Mouse (Mus musculus) kidney, adult 2 months (tissue): ENCODE measurements at regions not wholly inside any gene's neighbourhood (a gene's known extent, or its start where the extent isn't known, plus 50 kb on each side); places are given as distances from the start of the nearest gene placed in this dataset.

Experiments used
- DNase-seq: peaks from one replicate; pipeline ENCODE4 v3.0.0; 2021
- H3K27ac ChIP-seq: fragments of 200-500 bp; 2 replicates; pipeline ENCODE4 v1.5.1; 2012; ENCODE audit warnings: low read depth, low read length, control low read depth, inconsistent platforms; ENCODE audit not compliant: insufficient read depth
- H3K27me3 ChIP-seq: fragments of 200-500 bp; replicated peaks from 2 replicates; pipeline ENCODE4 v1.6.1; 2012; ENCODE audit warnings: mild to moderate bottlenecking, moderate library complexity, low read length, inconsistent platforms; ENCODE audit not compliant: control insufficient read depth, insufficient read depth
- H3K36me3 ChIP-seq: fragments of 200-500 bp; 2 replicates; pipeline ENCODE4 v1.6.1; 2012; ENCODE audit warnings: mild to moderate bottlenecking, moderate library complexity, low read length, inconsistent platforms; ENCODE audit not compliant: control insufficient read depth, insufficient read depth
- H3K4me1 ChIP-seq: fragments of 200-500 bp; 2 replicates; pipeline ENCODE4 v1.6.1; 2011; ENCODE audit warnings: low read length; ENCODE audit not compliant: control insufficient read depth, insufficient read depth
- H3K4me3 ChIP-seq: fragments of 200-500 bp; 2 replicates; pipeline ENCODE4 v1.5.1; 2011; ENCODE audit warnings: mild to moderate bottlenecking, low read depth, low read length, control low read depth; ENCODE audit not compliant: insufficient read depth
- CTCF ChIP-seq: fragments of 200-500 bp; conservative IDR thresholded peaks from 2 replicates; pipeline ENCODE4 v1.5.1; 2011; ENCODE audit warnings: low read depth, mild to moderate bottlenecking, control low read depth, low read length, moderate library complexity, mixed read lengths; ENCODE audit not compliant: insufficient read depth, insufficient read length
- POLR2A ChIP-seq: fragments of 200-500 bp; IDR thresholded peaks from one replicate; pipeline ENCODE4 v1.6.1; 2011; ENCODE audit warnings: low read depth, low read length, control low read depth
- WGBS: fragments of 180-500 bp; shearing (Covaris S2); methylation state at CpG from one replicate; pipeline ENCODE4 v1.1.7; 2018; 5-methylcytosine and 5-hydroxymethylcytosine counted together

GRCm38 (mm10) chr4:56127730-56128482 is 595.6 kb upstream of the Klf4 start:
- Histone ChIP-seq H3K4me1 (no peaks in the 10 kb centered on the region), H3K4me3 (no peak overlapping the region), H3K36me3 (no peaks in the 10 kb centered on the region), H3K27ac (no peak overlapping the region), H3K27me3 (no peaks in the 10 kb centered on the region)
- DNase-seq = no peak
- WGBS = 62% methylated on average over 8 of the region's 8 CpGs
- TF ChIP-seq POLR2A = no peak
- no peak for TF ChIP-seq CTCF

GRCm38 (mm10) chr4:56124515-56124914 is 592.2 kb upstream of the Klf4 start:
- no peaks in the 10 kb centered on the region for H3K4me1 ChIP-seq
- DNase-seq = no peak
- no peak overlapping the region for H3K4me3 ChIP-seq
- no peaks in the 10 kb centered on the region for H3K27me3 ChIP-seq
- H3K27ac ChIP-seq = no peak overlapping the region
- H3K36me3 ChIP-seq = no peaks in the 10 kb centered on the region
- TF ChIP-seq POLR2A (no peak), CTCF (no peak)

- DNase-seq = no peak
- Histone ChIP-seq H3K4me3 (no peak overlapping the region), H3K27me3 (no peaks in the 10 kb centered on the region), H3K27ac (no peak overlapping the region), H3K36me3 (no peaks in the 10 kb centered on the region), H3K4me1 (no peaks in the 10 kb centered on the region)
- TF ChIP-seq POLR2A = no peak
- WGBS = 90% methylated on average over 5 of the region's 5 CpGs
Observed at GRCm38 (mm10) chr4:56122198-56122597, 589.9 kb upstream of the Klf4 start.

GRCm38 (mm10) chr4:56121664-56122063 is 589.4 kb upstream of the Klf4 start:
- WGBS = 82% methylated on average over 5 of the region's 5 CpGs
- no peak for DNase-seq
- H3K27ac ChIP-seq = no peak overlapping the region
- no peak overlapping the region for H3K4me3 ChIP-seq
- no peaks in the 10 kb centered on the region for H3K27me3 ChIP-seq
- no peak for TF ChIP-seq CTCF
- TF ChIP-seq POLR2A = no peak
- H3K36me3 ChIP-seq = no peaks in the 10 kb centered on the region
- H3K4me1 ChIP-seq = no peaks in the 10 kb centered on the region

GRCm38 (mm10) chr4:56120357-56120756 is 588.1 kb upstream of the Klf4 start:
- Histone ChIP-seq H3K4me1 (no peaks in the 10 kb centered on the region), H3K27me3 (no peaks in the 10 kb centered on the region), H3K27ac (no peak overlapping the region), H3K36me3 (no peaks in the 10 kb centered on the region), H3K4me3 (no peak overlapping the region)
- WGBS = 85% methylated on average over 11 of the region's 11 CpGs
- TF ChIP-seq POLR2A = no peak
- no peak for DNase-seq

- WGBS = 4% methylated on average over 10 of the region's 10 CpGs
- Histone ChIP-seq H3K4me1 (no peaks in the 10 kb centered on the region; the same call in 1 of the 2 replicates), H3K27me3 (no peaks in the 10 kb centered on the region), H3K4me3 (no peak overlapping the region), H3K27ac (peak overlapping the region; percentile 75), H3K36me3 (no peaks in the 10 kb centered on the region)
- no peak for TF ChIP-seq POLR2A
- TF ChIP-seq CTCF = no peak
- peak; percentile 94 for DNase-seq
Observed at GRCm38 (mm10) chr4:56113701-56114196, 581.5 kb upstream of the Klf4 start.

GRCm38 (mm10) chr4:56112931-56113700 is 580.9 kb upstream of the Klf4 start:
- Histone ChIP-seq H3K27ac (peak overlapping the region; percentile 75), H3K27me3 (no peaks in the 10 kb centered on the region), H3K4me1 (no peaks in the 10 kb centered on the region; the same call in 1 of the 2 replicates), H3K4me3 (no peak overlapping the region), H3K36me3 (no peaks in the 10 kb centered on the region)
- 45% methylated on average over 9 of the region's 9 CpGs for WGBS
- TF ChIP-seq POLR2A (no peak), CTCF (no peak)
- DNase-seq = peak; percentile 63
